Mouse (Mus musculus) adrenal gland, postnatal 4 days (tissue): ENCODE data around the gene Sf3a3. TPM values are rescaled to one million over a fixed set of nuclear protein-coding genes. Genes with fewer than 3 reads are reported as not detected.

Source experiments
- DNase-seq, 2 experiments: peaks; one replicate each; pipeline ENCODE4 v3.0.0; 2021 to 2022; ENCODE audit warnings: low spot score in 2 of 2, mixed read lengths in 2 of 2
- microRNA-seq: library from miRNA; unstranded; fragments of <30 nt; microRNA quantifications from one replicate; pipeline ENCODE4 v1.2.0, GENCODE M21; 2021
- total RNA-seq, 2 experiments: library from RNA; stranded (reverse); gene quantifications; 2 replicates each; pipeline ENCODE4 v1.2.3; 2021

The Sf3a3 gene
- total RNA-seq, 2 experiments from 2014 or later, result 58.4 to 62.7 TPM

DNA sequence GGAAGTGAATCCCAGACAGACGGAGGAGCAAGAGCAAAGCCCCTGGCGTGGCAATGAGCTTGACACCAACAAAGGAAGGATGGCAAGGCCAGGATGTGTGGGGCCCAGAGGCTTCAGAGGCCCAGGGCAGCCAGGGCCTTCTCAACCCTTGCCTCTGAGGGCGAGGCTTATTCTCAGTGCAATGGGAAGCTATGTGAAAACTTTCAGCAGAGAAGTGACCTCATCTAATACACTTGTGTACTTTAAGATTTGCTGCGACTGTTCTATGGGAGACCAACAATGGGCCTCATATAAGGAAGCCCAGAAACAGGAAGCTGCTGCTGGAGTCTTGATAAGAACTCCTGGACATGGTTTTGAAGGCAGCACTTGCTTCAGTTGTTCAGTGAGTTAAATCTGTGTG, 57.5 kb downstream of the Sf3a3 start:
- DNase-seq, result no peak

DNA sequence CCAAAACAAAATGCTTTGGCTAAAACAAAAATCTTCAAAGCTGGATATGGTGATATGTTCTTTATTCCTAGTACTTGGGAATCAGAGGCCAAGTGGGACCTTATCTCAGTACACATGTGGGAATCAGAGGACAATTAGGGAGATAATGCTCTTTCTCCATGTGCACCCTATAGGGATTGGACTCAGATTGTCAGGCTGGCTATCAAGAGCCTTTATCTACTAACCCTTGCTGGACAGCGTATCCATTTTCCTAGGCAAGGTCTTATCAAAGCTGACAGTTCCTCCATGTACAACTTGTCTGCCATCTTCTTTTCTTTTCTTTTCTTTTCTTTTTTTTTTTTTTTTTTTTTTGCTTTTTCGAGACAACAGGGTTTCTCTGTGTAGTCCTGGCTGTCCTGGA, 58.9 kb downstream of the Sf3a3 start:
- DNase-seq, result no peak

DNA sequence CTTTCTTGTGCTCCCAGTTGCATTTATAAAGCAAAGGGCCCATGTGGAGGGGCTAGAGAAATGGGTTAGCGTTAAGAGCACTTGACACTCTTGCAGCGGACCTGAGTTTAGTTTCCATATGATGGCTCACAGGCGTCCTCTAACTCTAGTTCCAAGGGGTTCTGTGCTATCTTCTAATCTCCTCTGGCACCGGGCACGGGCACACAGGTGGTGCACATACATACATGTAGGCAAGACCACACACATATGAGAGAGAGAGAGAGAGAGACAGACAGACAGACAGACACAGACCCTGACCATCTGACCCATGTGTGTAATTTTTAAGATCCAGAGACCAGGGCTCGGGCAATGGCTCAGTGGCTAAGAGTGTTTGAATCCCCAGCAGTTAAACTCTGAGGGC, 59.4 kb downstream of the Sf3a3 start:
- DNase-seq, result no peak

DNA sequence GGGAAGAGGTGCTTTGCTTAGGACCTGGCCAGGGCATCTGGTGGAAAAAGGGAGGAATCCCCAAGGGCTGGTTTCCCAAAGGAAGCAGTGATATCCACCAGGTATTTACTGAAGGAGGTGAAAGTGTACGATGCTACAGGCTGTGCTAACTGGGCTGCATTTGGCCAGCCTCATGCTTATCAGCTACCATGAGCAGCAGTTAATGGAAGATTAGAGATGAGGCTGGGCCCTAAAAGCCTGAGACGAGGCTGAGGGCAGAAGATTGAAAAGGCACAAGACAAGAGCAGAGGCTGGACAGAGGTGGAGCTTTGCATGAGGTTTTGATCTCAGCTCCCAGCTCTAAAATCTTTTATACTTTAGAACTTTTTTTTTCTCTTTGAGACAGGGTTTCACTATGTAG, 59.9 kb downstream of the Sf3a3 start:
- no peak for DNase-seq

DNA sequence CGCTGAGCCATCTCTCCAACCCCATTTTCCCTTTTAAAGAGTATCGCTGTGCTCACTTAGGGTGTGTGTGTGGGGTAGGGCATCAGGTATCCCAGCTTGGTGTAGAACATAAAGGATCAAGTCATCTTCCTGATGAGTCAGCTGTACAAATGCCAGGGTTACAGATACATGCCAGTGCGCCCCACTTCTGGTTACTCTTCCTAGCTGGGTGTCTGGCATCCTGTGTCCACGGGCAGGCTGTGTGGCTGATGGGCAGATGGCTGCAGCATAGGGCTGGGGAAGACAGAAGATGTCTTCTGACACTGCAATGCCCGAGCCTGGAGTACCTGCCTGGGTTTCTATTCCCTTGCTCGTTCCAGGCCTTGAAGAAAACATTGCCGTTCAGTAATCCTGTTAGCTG, 66.8 kb downstream of the Sf3a3 start:
- no peak for DNase-seq

Small RNA genes lying within 50 kb of the gene (microRNA-seq; reads per million reads assigned to microRNA genes)
- gene Gm24721 (not detected), gene Mir697 (not detected), gene Mir698 (not detected)

Other genes with a start within 250 kb of the Sf3a3 start
- gene 3100002H09Rik, start 104.0 kb upstream of the Sf3a3 start, total RNA-seq, result not detected
- gene Pou3f1, start 58.0 kb upstream of the Sf3a3 start, total RNA-seq, result under 1 TPM; 0.23 to 0.34 TPM
- gene Utp11, start 21.2 kb upstream of the Sf3a3 start, total RNA-seq, result 10 to 100 TPM; 34.3 to 35.9 TPM
- gene Fhl3, start 14.1 kb upstream of the Sf3a3 start, total RNA-seq, result 10 to 100 TPM; 15.6 to 17.3 TPM
- gene Inpp5b, start 27.1 kb downstream of the Sf3a3 start, total RNA-seq, result 10 to 100 TPM; 25.2 to 32.0 TPM
- gene Mtf1, start 87.3 kb downstream of the Sf3a3 start, total RNA-seq, result 10 to 100 TPM; 25.0 to 27.8 TPM
- gene Yrdc, start 135.9 kb downstream of the Sf3a3 start, total RNA-seq, result 10 to 100 TPM; 42.2 to 42.3 TPM
- 10 to 100 TPM; 50.8 to 60.1 TPM for gene 1110065P20Rik, start 136.4 kb downstream of the Sf3a3 start, total RNA-seq
- 1 to 10 TPM; 7.3 to 7.6 TPM for gene Maneal, start 147.4 kb downstream of the Sf3a3 start, total RNA-seq
- 10 to 100 TPM; 10.2 to 11.2 TPM for gene Epha10, start 166.1 kb downstream of the Sf3a3 start, total RNA-seq
- 10 to 100 TPM; 17.8 to 23.3 TPM for gene 9930104L06Rik, start 222.3 kb downstream of the Sf3a3 start, total RNA-seq
- gene Cdca8, start 224.5 kb downstream of the Sf3a3 start, total RNA-seq, result 10 to 100 TPM; 25.6 to 31.5 TPM